Mouse (Mus musculus) testis, adult 10 weeks (tissue): ENCODE results near the gene Rab1a. TPM values are rescaled to one million over a fixed set of nuclear protein-coding genes. Genes with fewer than 3 reads are reported as not detected.

ENCODE experiments used
- polyA plus RNA-seq: library from polyadenylated mRNA; stranded (reverse); fragments of 350-450 nt; fragmentation: Illumina TruSeq; extraction: RNeasy Lipid Tissue Mini Kit (QIAGEN cat#74804); gene quantifications from one replicate; pipeline ENCODE4 v1.2.3, GENCODE M21; 2014; ENCODE audit warnings: low read depth, low replicate concordance

The Rab1a gene
- polyA plus RNA-seq = 98.3 TPM

GRCm38 (mm10) chr11:20200713-20201575, at the start of gene Rab1a:
Rab1a (plus strand) TSS chr11:20201432.

GRCm38 (mm10) chr11:20249296-20250110, 48.3 kb downstream of the Rab1a start, which contains the start of gene Cep68:
Cep68 (minus strand) TSS chr11:20249429.

Other genes starting within 250 kb of the Rab1a start
- gene Actr2, start 88.5 kb upstream of the Rab1a start, polyA plus RNA-seq = 46.6 TPM
- 11.7 TPM for gene Cep68, start 48.0 kb downstream of the Rab1a start, polyA plus RNA-seq
- 0.71 TPM for gene Slc1a4, start 131.3 kb downstream of the Rab1a start, polyA plus RNA-seq